21 mouse cellular contexts compared by ENCODE assay signal in genomic region chr17:78321216-78321835, GRCm38 (mm10).
DNase-seq lines count a peak whose midpoint lies in the region; ATAC-seq and TF ChIP-seq lines count a peak whose summit lies in the region.
"Had no signal": no experiment of that assay in that cellular context is flagged by ENCODE, and none has a peak within 500 bp of the region (broad histone marks: within the 10 kb centered on the region; RNA-seq: fewer than 3 reads in every experiment).

No protein-coding gene starts in this region.

- H3K4me1 ChIP-seq in heart, embryonic 15.5 days (replicated peaks) = peaks cover 15% of the 10 kb centered on the region
- H3K4me1 ChIP-seq in lung, embryonic 14.5 days (ENCODE audit: insufficient read depth) = peaks cover 6% of the 10 kb centered on the region; the same call in 1 of the 2 replicates
- peaks cover 20% of the 10 kb centered on the region for H3K4me1 ChIP-seq in lung, embryonic 16.5 days (replicated peaks; ENCODE audit: control insufficient read depth, insufficient read depth, low read length)
- H3K4me1 ChIP-seq in stomach, postnatal 0 days (replicated peaks; ENCODE audit: control insufficient read depth, insufficient read depth) = 0 out of 2 replicates have a peak, but pooled peaks cover 3% of the 10 kb centered on the region
- H3K4me1 ChIP-seq in liver, postnatal 0 days (ENCODE audit: insufficient read depth) = peaks cover 5% of the 10 kb centered on the region

- no peaks in the 10 kb centered on the region for H3K36me3 ChIP-seq in heart, embryonic 15.5 days
- no peaks in the 10 kb centered on the region for H3K36me3 ChIP-seq in lung, embryonic 14.5 days (ENCODE audit: insufficient read depth)
- H3K36me3 ChIP-seq in lung, embryonic 16.5 days (ENCODE audit: control insufficient read depth, insufficient read depth, low read length) = no peaks in the 10 kb centered on the region
- no peaks in the 10 kb centered on the region; the same call in 1 of the 2 replicates for H3K36me3 ChIP-seq in stomach, postnatal 0 days (ENCODE audit: control insufficient read depth, insufficient read depth, low read length)
- no peaks in the 10 kb centered on the region for H3K36me3 ChIP-seq in liver, postnatal 0 days (replicated peaks; ENCODE audit: insufficient read depth, low read length)

- no peak for DNase-seq in heart, postnatal 36 days
- no peak for DNase-seq in lung, embryonic 14.5 days
- no peak for DNase-seq in lung, postnatal 4 days
- no peak for DNase-seq in stomach, postnatal 0 days (ENCODE audit: low spot score)
- no peak for DNase-seq in cerebellum, adult 9-10 months
- DNase-seq in liver, postnatal 0 days = no peak
- DNase-seq: adrenal gland, postnatal 36 days; B cell, adult 2 months; cerebellum, adult 18-20 months; cerebellum, postnatal 36 days; kidney, adult 18-20 months; kidney, postnatal 14 days; retina, postnatal 1 day; thymus, postnatal 14 days had no signal

- H3K4me2 ChIP-seq in heart, embryonic 15.5 days = no peak overlapping the region
- no peak overlapping the region for H3K4me2 ChIP-seq in lung, embryonic 14.5 days
- H3K4me2 ChIP-seq in lung, embryonic 16.5 days (ENCODE audit: low read depth, low read length) = no peak overlapping the region
- H3K4me2 ChIP-seq in stomach, postnatal 0 days (replicated peaks; ENCODE audit: low read depth) = no peak overlapping the region
- no peak overlapping the region for H3K4me2 ChIP-seq in liver, postnatal 0 days (ENCODE audit: low read depth, low read length)
- H3K4me2 ChIP-seq: forebrain, embryonic 15.5 days; limb, embryonic 15.5 days had no signal

- ATAC-seq in heart, embryonic 15.5 days (replicated peaks; ENCODE audit: insufficient number of reproducible peaks, insufficient read depth, low FRiP score, low read depth) = no peak
- ATAC-seq in lung, embryonic 14.5 days (ENCODE audit: insufficient read depth) = no peak
- 0 out of 2 replicates have a peak, but pooled peaks have one; percentile 27 for ATAC-seq in lung, embryonic 16.5 days (ENCODE audit: low read depth)
- ATAC-seq in stomach, postnatal 0 days (ENCODE audit: low FRiP score, low TSS enrichment) = 0 out of 2 replicates have a peak, but pooled peaks have one; percentile 24
- ATAC-seq in liver, postnatal 0 days = no peak
- ATAC-seq: forebrain, embryonic 15.5 days; hindbrain, postnatal 0 days had no signal

- H3K27ac ChIP-seq in heart, embryonic 15.5 days = 0 out of 2 replicates have a peak overlapping the region, but pooled peaks have one; percentile 27
- peak overlapping the region; percentile 13; the same call in 1 of the 2 replicates for H3K27ac ChIP-seq in lung, embryonic 14.5 days (ENCODE audit: low read depth)
- no peak overlapping the region for H3K27ac ChIP-seq in lung, embryonic 16.5 days (ENCODE audit: low read length)
- no peak overlapping the region for H3K27ac ChIP-seq in stomach, postnatal 0 days (replicated peaks)
- no peak overlapping the region for H3K27ac ChIP-seq in liver, postnatal 0 days (ENCODE audit: low read depth)
- H3K27ac ChIP-seq: embryonic facial prominence, embryonic 10.5 days; forebrain, embryonic 15.5 days; hindbrain, embryonic 10.5 days; hindbrain, postnatal 0 days; limb, embryonic 15.5 days had no signal

- TF ChIP-seq EP300 in stomach, postnatal 0 days (optimal IDR thresholded peaks at IDR 0.05) = no peak
- TF ChIP-seq EP300 in liver, postnatal 0 days (IDR thresholded peaks at IDR 0.05; ENCODE audit: low read depth) = no peak

- intact Hi-C loops in heart, postnatal 36 days (cut with DNase I) = no loop called here

- H3K9ac ChIP-seq in heart, embryonic 15.5 days = no peak overlapping the region
- H3K9ac ChIP-seq in lung, embryonic 14.5 days = no peak overlapping the region
- H3K9ac ChIP-seq in lung, embryonic 16.5 days (ENCODE audit: low read length) = no peak overlapping the region
- H3K9ac ChIP-seq in stomach, postnatal 0 days (ENCODE audit: low read length) = no peak overlapping the region
- no peak overlapping the region for H3K9ac ChIP-seq in liver, postnatal 0 days (replicated peaks)
- H3K9ac ChIP-seq: forebrain, embryonic 15.5 days; limb, embryonic 15.5 days had no signal

- no peaks in the 10 kb centered on the region for H3K9me3 ChIP-seq in heart, embryonic 15.5 days (replicated peaks)
- no peaks in the 10 kb centered on the region for H3K9me3 ChIP-seq in lung, embryonic 14.5 days (ENCODE audit: low read depth, low read length)
- no peaks in the 10 kb centered on the region for H3K9me3 ChIP-seq in lung, embryonic 16.5 days (ENCODE audit: control insufficient read depth, low read length)
- H3K9me3 ChIP-seq in stomach, postnatal 0 days (ENCODE audit: control insufficient read depth, low read length) = no peaks in the 10 kb centered on the region
- no peaks in the 10 kb centered on the region for H3K9me3 ChIP-seq in liver, postnatal 0 days (ENCODE audit: low read length)
- H3K9me3 ChIP-seq: embryonic facial prominence, embryonic 10.5 days; forebrain, embryonic 15.5 days; hindbrain, embryonic 10.5 days; limb, embryonic 15.5 days had no signal

- no peaks in the 10 kb centered on the region; the same call in 1 of the 2 replicates for H3K27me3 ChIP-seq in heart, embryonic 15.5 days
- H3K27me3 ChIP-seq in lung, embryonic 14.5 days (ENCODE audit: insufficient read depth, low read length) = peaks cover 26% of the 10 kb centered on the region
- H3K27me3 ChIP-seq in lung, embryonic 16.5 days (ENCODE audit: control insufficient read depth, insufficient read depth, low read depth, low read length) = peaks cover 40% of the 10 kb centered on the region
- H3K27me3 ChIP-seq in stomach, postnatal 0 days (ENCODE audit: control insufficient read depth, insufficient read depth, low read length) = no peaks in the 10 kb centered on the region
- H3K27me3 ChIP-seq in liver, postnatal 0 days (ENCODE audit: insufficient read depth, low read length) = no peaks in the 10 kb centered on the region
- H3K27me3 ChIP-seq: forebrain, embryonic 15.5 days; limb, embryonic 15.5 days had no signal

- TF ChIP-seq CTCF in lung, embryonic 14.5 days (IDR thresholded peaks at IDR 0.05; ENCODE audit: low read depth) = no peak
- TF ChIP-seq CTCF in stomach, postnatal 0 days (IDR thresholded peaks at IDR 0.05; ENCODE audit: low read depth) = no peak
- TF ChIP-seq CTCF in liver, postnatal 0 days (IDR thresholded peaks at IDR 0.05; ENCODE audit: low read depth) = no peak

- 70% methylated on average over 11 of the region's 11 CpGs for WGBS in heart, embryonic 15.5 days
- 61% methylated on average over 11 of the region's 11 CpGs for WGBS in lung, embryonic 14.5 days
- WGBS in lung, embryonic 16.5 days = 64% methylated on average over 11 of the region's 11 CpGs
- WGBS in stomach, postnatal 0 days = 66% methylated on average over 11 of the region's 11 CpGs
- WGBS in liver, postnatal 0 days (ENCODE audit: insufficient replicate concordance) = 77% methylated on average over 11 of the region's 11 CpGs

- H3K4me3 ChIP-seq in heart, embryonic 15.5 days = no peak overlapping the region
- no peak overlapping the region for H3K4me3 ChIP-seq in lung, embryonic 14.5 days (ENCODE audit: low read depth, low read length)
- H3K4me3 ChIP-seq in lung, embryonic 16.5 days (ENCODE audit: low read length) = no peak overlapping the region
- H3K4me3 ChIP-seq in stomach, postnatal 0 days (ENCODE audit: low read depth, low read length) = no peak overlapping the region
- H3K4me3 ChIP-seq in liver, postnatal 0 days (ENCODE audit: low read depth, low read length) = no peak overlapping the region
- H3K4me3 ChIP-seq: embryonic facial prominence, embryonic 10.5 days; forebrain, embryonic 15.5 days; hindbrain, embryonic 10.5 days; limb, embryonic 15.5 days had no signal

Comparison
In these comparisons a context has a peak if more than half of its experiments do, and no peak if none do; other contexts are left out.
1. ATAC-seq: peak in lung, embryonic 16.5 days (single experiment) and stomach, postnatal 0 days (single experiment); none in heart, embryonic 15.5 days (single experiment), lung, embryonic 14.5 days (single experiment) and liver, postnatal 0 days (single experiment).
2. H3K27ac ChIP-seq: peak in heart, embryonic 15.5 days (single experiment) and lung, embryonic 14.5 days (single experiment); none in lung, embryonic 16.5 days (single experiment), stomach, postnatal 0 days (single experiment) and liver, postnatal 0 days (single experiment).